Mouse (Mus musculus) natural killer cell, adult 2 months (primary cell): ENCODE results near the gene 6330409D20Rik.
A peak's percentile ranks its signal among the peaks of the same experiment; 100 is the strongest.

Experiments used
- DNase-seq, 2 experiments: peaks; one replicate each; pipeline ENCODE4 v3.0.0; 2022; ENCODE audit warnings: low spot score in 2 of 2

Gene 6330409D20Rik

DNA sequence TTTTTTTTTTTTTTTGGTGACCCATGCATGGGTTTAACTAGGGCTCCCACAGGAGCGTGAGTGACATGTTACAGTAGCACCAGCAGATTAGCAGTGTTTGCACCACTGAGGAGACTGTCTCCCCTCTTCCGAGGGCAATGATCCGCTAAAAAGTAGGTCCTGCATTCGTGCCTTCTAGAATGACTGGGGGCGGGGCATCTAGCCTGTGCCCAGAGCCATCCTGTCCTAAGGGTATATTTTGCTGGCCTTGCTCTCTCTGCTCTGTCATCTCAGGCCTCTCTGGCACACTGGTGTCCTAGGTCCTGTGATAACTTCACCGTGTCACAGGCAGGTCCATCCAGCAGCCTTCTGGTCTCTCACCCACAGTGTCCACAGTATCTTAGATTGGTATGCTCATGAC, 41.1 kb downstream of the 6330409D20Rik start:
- no peak for DNase-seq

DNA sequence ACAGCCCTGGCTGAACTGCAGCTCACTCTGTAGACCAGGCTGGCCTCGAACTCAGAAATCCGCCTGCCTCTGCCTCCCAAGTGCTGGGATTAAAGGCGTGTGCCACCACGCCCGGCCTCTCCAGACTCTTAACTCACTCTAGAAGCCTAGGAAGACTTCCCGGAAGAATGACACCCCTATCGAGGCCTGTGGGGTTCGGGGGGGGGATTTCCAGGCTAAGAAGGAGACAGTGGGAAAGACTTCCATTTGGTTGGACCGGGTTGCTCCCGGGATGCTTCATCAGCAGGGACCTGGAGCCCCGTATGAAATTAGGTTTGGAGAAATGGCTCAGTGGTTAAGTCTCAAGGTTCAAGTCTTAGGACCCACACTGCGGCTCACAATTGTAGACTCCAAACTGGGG, 46.1 kb downstream of the 6330409D20Rik start:
- no peak for DNase-seq

DNA sequence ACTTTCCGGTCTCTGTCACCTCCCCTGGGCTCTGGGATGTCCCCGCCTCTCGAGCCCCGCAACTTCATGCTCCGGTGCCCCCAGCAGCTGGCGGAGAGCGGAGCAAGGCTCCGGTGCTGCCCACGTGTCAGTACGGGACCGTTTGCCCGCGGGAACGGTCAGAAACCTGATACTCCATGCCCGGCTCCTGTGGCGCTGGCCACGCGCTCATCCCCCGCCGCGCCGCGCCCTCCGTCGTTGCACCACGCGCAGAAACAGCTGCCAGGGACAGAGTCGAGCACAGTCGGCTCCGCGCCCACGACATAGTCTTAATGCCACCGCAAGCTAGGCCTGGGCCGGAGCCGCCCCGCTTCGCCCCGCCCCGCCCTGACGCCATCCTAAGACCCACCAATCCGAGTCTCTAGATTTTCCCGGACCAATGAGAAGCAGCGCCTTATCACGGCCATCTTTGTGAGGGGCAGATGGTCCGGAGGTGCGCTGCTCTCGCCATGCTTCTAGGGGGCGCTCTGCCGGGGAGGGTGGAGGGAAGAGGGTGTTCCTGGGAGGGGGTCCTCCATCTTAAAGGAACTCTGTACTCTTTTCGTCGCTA, 46.9 kb downstream of the 6330409D20Rik start:
- DNase-seq, result peak; percentile 92 to 95

DNA sequence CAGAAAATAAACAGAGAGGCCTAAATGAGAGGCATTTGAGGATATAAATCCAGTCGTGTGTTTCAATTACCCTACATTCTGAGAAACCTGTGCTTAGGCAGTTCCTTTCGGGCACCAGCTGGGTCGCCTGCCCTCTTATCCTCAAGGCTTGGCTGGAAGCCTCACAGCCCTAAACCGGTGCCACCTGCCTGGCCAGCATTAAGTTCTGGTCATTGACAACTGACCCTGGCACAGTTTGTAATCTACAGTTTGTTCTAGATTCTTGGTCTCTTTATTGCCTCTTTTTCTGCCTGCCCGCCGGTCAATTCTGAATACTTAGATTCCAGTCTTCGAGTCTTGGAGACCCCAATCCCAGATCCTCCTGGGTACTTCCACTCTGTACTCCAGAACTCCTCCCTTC, 47.5 kb downstream of the 6330409D20Rik start:
- no peak for DNase-seq

DNA sequence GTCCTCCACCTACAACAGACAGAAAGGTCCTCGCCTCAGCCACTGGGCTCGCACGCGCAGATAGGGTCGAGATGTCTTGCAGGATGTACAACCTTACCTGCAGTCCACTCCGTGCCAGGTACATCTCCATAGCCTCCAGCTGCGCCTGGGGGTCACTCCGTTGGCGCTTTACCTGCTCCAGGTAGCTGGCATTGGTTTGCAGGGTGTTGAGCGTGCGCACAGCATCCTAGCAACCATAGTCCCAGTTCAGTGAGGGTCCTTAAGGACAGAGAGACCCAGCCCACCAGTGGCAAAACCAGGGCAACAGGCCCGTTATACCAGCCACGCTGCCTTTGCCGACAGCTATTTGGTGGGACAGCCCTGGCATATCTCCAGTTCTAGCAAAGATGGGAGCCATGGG, 48.3 kb downstream of the 6330409D20Rik start:
- no peak for DNase-seq

DNA sequence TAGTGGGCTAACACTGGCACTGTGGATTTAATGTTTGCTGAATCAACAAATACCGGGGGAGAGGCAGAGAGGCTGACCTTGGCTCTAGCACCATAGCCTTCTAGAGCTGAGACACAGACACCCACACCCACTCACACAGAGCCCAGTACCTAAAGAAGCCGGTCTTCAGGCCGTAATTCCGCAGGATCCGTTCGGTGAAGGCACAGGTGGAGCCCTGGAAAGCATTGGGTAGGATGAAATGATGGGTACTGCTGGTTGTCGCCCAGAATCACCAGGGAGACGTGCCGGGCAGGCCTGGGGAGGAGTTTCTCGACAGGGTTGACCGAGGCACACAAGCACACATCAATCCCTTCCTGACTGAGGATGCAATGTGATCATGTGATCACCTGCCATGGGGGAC, 49.8 kb downstream of the 6330409D20Rik start:
- DNase-seq, result no peak

DNA sequence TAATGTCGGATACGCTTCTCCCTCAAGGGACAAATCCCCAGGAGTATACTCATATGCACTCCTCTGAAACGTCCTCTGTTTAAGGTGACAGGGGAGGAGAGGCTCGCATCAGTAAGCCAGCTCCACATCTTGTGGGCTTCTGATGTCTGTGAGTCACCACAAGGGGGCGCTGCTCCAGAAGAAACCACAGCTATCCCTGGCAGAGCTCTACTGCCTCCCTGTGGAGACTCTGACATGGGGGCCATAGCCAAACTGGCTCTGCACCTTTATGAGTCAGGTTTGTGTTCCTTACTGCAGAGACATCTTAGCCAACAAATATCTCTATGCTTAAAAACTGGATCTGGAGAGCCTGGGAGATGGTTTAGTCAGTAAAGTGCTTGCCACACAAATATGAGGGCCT, 51.4 kb downstream of the 6330409D20Rik start:
- peak; percentile 88 to 93 for DNase-seq

DNA sequence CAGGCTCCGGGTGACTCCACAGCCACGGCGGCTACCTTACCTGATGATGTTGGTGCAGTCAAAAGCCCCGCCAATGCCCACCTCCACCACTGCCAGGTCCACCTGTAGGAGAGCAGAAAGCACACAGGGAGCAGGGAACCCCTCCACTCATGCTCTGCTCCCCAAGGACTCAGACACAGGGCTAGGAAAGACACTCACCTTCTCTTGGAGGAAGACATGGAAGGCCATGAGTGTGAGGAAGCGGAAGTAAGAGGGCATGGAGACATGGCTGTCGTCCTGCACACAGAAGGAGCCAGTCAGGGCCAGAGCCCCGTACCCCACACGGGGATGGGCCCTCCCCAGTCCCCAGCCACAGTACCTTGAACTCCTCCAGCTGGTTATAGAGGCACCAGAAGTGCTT, 53.3 kb downstream of the 6330409D20Rik start:
- DNase-seq, result no peak

DNA sequence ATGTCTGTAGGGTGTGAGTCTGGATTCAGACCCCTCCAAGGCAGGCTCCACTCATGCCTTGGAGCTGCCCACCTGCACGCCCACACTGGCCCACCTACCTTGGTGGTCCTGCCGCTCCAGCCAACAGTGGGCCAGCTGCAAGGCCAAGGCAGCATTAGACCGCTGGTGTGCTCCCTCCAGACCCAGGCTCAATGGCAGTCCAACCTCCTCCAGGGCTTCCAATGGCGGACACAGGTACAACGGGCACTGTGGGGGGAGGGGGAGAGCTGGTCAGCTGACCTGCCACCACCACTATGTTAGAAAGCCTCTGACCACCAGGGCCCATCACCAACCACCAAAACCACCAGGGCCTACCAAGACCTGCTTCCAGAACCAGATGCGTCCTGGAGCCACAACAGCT, 54.2 kb downstream of the 6330409D20Rik start:
- DNase-seq, result no peak

DNA sequence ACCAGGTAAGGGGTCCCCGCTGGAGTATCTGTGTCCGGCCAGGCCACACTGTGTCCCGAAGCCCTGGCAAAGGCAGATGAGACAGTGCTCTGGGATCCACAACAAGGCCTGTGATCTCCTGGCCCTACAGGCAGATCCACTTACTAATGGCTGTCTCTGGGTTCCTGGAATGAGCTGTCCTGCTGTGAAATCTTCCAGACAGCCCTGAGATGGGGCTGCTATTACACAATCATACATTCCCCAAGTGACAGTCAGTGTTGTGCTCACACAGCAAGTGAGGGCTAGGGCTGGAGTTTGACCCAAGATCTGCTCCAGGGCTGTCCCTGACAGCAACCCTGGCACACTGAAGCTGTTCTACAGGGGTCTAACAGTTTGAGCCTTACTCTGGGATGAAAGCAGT, 55.0 kb downstream of the 6330409D20Rik start:
- DNase-seq, result no peak

DNA sequence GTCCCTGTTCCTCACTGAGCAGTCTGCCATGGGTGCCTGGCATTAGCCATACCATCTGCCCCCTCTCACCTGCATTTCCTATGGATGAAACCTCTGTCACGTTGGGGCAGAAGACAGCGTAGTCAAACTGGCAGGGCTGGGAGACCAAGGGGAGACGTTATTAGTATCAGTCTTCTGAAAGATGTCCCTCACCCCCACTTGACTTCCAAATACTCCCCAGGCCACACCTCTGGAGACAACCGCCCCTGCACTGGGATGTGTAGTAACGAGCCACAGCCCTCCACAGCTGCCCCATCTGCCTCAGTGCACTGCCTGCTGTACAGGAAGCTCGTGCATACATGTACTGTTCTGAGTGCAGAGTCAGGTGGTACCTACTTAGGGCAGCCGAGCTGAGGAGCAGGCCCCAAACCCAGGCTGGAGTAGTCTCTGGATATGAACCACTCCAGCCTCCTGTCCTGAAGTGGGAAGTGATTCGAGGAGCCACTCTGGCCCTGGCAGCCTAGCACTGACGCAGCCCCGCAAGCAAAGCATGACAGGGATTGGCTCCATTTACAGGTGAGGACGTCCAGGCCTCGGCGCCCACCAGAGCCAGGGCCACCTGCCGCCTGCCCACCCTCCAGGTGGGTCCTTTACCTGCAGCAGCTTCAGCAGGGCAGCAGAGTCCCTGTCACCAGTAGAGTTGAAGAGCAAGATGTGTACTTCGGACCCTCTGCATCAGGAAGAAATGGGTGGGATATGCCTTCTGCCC, 56.0 kb downstream of the 6330409D20Rik start:
- DNase-seq, result no peak

DNA sequence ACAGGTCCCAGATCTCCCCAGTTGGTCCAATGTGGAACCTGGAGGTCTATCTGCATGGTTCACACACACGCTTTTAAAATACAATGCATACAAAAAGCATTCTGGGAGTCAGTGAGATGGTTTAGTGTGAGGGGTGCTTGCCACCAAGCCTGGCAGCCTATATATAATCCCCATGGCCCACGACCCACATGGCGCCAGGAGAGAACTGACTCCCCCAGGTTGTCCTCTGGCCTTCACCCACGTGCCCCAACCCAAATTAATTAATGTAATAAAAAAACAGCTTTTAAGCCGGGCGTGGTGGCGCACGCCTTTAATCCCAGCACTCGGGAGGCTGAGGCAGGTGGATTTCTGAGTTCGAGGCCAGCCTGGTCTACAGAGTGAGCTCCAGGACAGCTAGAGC, 57.1 kb downstream of the 6330409D20Rik start:
- DNase-seq, result no peak

DNA sequence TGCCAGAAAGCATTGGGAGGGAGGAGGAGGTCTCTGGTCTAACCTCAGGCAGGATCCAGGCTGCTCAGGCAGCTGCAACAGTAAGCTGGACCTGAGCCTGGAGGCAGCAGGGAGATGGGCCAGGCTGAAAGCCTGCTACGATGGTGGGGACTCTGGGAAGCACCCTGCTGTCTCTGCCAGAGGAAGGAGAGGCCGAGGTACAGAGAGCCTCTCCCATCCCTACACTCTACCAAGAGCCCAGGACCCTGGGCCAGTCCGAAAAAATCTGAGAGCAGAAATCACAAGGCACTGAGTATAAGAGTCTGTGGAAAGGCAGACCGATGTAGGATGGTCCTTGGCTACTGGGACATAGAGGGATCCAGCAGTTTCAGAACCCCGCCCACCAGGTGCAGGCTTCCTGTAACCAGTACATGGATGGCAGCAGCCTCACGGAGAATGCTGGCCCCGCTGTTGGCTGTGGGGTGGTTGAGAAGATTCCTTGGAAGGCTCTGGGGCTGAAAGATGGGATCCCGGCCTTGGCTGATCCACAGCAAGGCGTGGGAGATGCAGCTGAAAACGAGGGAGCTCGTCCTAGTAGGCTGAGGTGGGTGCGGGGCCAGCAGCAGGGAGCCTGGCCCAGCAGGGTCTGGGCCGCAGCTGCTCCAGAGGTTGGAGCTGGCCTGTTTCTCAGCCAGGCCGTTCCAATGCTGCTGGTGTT, 57.9 kb downstream of the 6330409D20Rik start:
- DNase-seq, result no peak
